Mouse (Mus musculus) ES-E14 (cell line): ENCODE data around the gene Rad51b.

ENCODE experiments used
- CHD2 ChIP-seq: IDR thresholded peaks from 2 replicates; pipeline ENCODE4 v1.6.1; 2014; ENCODE audit warnings: mild to moderate bottlenecking, low read depth, low read length, inconsistent platforms
- ZC3H11A ChIP-seq: IDR thresholded peaks from 2 replicates; pipeline ENCODE4 v1.6.1; 2012; ENCODE audit warnings: low read depth, mild to moderate bottlenecking, inconsistent platforms, low read length, borderline replicate concordance
- ZNF384 ChIP-seq: IDR thresholded peaks from 2 replicates; pipeline ENCODE4 v1.6.1; 2012; ENCODE audit warnings: low read depth, low read length, inconsistent platforms

DNA sequence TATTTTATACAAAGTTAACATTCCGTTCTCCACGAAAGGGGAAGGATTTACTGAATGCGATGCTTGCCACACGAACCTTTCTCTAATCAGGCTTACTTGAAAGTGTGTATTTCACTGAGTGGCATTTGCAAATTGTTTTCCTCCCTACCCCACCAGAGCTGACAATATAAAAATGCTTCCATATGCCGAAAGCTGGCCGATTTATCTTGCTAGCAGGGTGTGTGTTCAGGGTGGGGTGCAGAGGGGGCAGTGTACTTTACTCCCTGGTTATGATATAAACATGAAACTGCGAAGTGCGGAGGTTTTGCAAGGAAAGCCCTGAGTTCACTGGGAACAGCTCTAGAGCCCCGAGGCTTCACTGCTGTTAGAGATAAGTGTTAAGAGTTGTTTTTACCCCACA lies 87.7 kb downstream of the Rad51b start:
- TF ChIP-seq CHD2 = no peak
- TF ChIP-seq ZC3H11A = no peak
- TF ChIP-seq ZNF384 = no peak
